Mouse (Mus musculus): ENCODE data around the gene Slc25a4. TPM values are rescaled to one million over a fixed set of nuclear protein-coding genes. Genes with fewer than 3 reads are reported as not detected.

Gene Slc25a4
- polyA plus RNA-seq, 1 experiment, result 541 TPM

DNA sequence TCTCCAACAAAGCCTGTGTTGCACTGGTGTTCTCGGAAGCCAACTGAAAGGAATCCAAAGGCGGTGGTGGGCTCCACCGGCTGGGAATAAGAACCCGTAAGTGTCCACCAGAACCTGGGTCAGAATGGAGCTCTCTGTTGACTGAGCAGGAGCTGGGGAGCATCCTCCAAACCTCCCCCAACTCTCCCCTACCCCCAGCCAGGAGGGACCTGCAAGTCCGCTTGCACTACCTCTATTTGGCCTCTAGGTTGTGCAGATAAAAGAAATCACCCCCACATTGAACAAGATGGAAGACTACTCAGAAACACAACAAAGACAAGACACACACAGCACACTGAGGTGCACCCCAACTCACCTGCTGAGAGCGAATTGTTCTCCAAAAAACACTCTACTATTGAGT lies 8.7 kb downstream of the Slc25a4 start:
- DNase-seq (ENCODE audit: low read depth), result peak; percentile 4
- TF ChIP-seq POLR2A (IDR thresholded peaks at IDR 0.05; ENCODE audit: borderline replicate concordance, extremely low read depth, insufficient read depth, insufficient read length, poor library complexity, severe bottlenecking), result no peak
- peak; percentile 30; the same call in 1 of the 2 replicates for TF ChIP-seq CTCF (IDR thresholded peaks at IDR 0.05; ENCODE audit: borderline replicate concordance, extremely low read depth, insufficient read depth, insufficient read length)

DNA sequence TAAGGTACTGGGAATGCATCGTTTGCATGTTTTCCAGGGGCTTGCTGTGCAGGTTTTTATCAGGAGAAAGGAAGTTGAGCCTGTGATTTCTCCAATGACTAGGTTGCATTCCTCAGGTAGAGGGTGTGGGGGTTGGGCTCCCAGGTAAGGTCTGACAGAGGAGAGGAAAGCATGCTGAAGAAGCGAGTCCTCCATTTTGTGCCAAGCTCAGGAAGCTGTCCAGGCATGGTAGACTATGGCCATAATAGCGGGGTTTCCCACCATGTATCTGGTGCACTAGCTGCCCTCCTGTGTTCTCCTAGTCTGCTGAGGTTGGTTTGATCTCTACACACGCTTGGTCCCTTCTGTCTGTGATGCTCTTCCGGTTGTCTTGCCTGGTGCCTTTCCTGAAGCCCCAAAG lies 13.4 kb downstream of the Slc25a4 start:
- DNase-seq (ENCODE audit: low read depth), result no peak
- no peak for TF ChIP-seq POLR2A (IDR thresholded peaks at IDR 0.05; ENCODE audit: borderline replicate concordance, extremely low read depth, insufficient read depth, insufficient read length, poor library complexity, severe bottlenecking)
- no peak for TF ChIP-seq CTCF (IDR thresholded peaks at IDR 0.05; ENCODE audit: borderline replicate concordance, extremely low read depth, insufficient read depth, insufficient read length)

DNA sequence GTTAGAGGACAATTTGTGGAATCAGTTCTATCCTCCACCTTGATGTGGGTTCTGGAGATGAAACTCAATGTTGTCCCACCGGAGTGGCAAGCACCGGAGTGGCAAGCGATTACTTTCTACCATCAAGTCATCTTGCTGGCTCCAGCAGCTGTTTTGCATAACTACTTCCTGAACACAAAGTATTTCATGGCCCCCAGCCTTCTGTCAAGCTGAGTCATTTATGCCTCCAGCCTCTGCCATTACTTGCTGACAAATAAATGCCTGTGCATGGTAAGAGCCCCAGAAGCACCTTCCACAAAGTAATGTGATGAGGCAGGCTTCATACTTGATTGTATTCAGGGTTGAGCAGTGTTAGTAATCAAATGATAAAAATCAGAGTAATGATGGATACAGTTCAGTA lies 14.2 kb downstream of the Slc25a4 start:
- TF ChIP-seq CTCF (IDR thresholded peaks at IDR 0.05; ENCODE audit: borderline replicate concordance, extremely low read depth, insufficient read depth, insufficient read length) (no peak), POLR2A (IDR thresholded peaks at IDR 0.05; ENCODE audit: borderline replicate concordance, extremely low read depth, insufficient read depth, insufficient read length, poor library complexity, severe bottlenecking) (no peak)
- no peak for DNase-seq (ENCODE audit: low read depth)

DNA sequence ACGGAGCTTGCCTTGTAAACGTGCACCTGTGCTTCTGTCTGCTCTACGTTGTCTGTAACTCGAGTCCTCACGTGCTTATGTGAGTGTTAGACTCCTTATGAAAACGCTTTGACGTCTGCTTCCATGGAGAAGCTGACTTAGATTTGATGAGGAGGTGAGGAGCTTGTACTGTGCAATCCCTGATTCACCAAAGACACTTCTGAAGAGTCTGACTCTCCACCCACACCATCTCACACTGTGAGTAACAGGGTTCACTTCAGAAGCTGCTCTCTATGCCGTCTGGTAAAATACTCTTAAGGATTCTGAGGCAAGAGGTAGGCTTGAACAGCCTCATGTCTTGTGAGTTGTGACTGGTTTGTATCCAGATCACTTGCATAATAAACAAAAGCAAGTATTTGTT lies 18.0 kb downstream of the Slc25a4 start:
- no peak for DNase-seq (ENCODE audit: low read depth)
- TF ChIP-seq CTCF (IDR thresholded peaks at IDR 0.05; ENCODE audit: borderline replicate concordance, extremely low read depth, insufficient read depth, insufficient read length) (no peak), POLR2A (IDR thresholded peaks at IDR 0.05; ENCODE audit: borderline replicate concordance, extremely low read depth, insufficient read depth, insufficient read length, poor library complexity, severe bottlenecking) (no peak)

DNA sequence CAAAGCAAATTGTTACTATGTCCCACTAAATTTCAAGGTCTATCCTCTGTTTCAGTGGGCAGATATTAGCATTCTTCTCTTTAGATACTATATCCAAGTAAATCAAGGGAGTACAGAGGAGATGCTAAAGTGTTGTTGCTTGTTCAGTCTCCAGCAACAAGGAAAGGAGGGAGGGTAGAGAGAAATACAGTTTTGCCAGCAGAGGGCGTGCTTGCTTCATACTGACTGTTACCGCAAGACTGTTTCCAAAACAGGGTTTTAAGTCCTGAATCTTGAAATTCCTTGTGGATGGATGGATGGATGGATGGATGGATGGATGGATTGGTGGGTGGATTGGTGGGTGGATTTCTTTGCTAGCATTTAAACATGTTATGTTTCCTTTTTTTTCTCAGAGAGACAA lies 25.7 kb downstream of the Slc25a4 start:
- peak; percentile 73; the same call in 1 of the 2 replicates for TF ChIP-seq CTCF (IDR thresholded peaks at IDR 0.05; ENCODE audit: borderline replicate concordance, extremely low read depth, insufficient read depth, insufficient read length)
- no peak for TF ChIP-seq POLR2A (IDR thresholded peaks at IDR 0.05; ENCODE audit: borderline replicate concordance, extremely low read depth, insufficient read depth, insufficient read length, poor library complexity, severe bottlenecking)

DNA sequence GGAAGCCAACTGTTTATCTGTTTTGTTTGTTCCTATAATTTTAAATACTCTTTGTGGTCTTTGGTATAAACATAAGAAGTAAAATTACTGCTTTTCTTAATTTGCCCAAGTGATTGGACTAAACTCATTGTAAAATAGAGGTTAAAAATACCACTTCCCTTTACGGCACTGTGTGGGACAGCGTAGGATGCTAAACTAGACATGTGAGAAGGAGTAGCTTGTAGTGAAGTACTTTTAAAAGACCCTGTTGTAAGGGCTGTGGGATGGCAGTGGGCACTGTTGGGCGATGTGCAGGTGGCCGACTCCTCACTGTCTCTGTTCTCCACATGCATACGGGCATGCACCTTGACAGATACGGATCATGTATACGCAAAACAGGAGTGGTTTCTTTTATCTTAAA lies 30.9 kb downstream of the Slc25a4 start:
- no peak for TF ChIP-seq CTCF (IDR thresholded peaks at IDR 0.05; ENCODE audit: borderline replicate concordance, extremely low read depth, insufficient read depth, insufficient read length)
- no peak for TF ChIP-seq POLR2A (IDR thresholded peaks at IDR 0.05; ENCODE audit: borderline replicate concordance, extremely low read depth, insufficient read depth, insufficient read length, poor library complexity, severe bottlenecking)
- no peak for DNase-seq (ENCODE audit: low read depth)

More for the DNA sequence above, 25.7 kb downstream of the Slc25a4 start:
- peak; percentile 86 for DNase-seq (ENCODE audit: low read depth)

DNA sequence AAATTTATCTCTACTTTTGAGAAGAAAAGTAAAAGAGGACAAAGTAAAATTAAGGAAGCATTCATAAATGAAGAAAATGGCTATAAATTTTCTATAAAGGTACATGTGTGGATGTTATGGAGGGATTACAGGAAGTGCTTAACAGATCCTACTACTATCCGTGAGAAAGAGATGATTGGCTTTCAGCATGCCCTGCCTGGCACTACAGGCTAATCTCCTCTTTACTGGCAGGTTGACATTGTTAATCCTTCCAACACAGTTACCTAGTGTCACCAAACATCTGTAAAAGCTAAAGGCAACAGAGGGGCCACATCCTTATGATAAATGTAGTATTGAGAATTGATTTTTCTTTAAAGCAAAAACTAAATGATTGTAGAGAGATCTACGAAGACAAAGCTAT lies 37.4 kb downstream of the Slc25a4 start:
- no peak for DNase-seq (ENCODE audit: low read depth)
- TF ChIP-seq POLR2A (IDR thresholded peaks at IDR 0.05; ENCODE audit: borderline replicate concordance, extremely low read depth, insufficient read depth, insufficient read length, poor library complexity, severe bottlenecking), result no peak
- TF ChIP-seq CTCF (IDR thresholded peaks at IDR 0.05; ENCODE audit: borderline replicate concordance, extremely low read depth, insufficient read depth, insufficient read length), result no peak

DNA sequence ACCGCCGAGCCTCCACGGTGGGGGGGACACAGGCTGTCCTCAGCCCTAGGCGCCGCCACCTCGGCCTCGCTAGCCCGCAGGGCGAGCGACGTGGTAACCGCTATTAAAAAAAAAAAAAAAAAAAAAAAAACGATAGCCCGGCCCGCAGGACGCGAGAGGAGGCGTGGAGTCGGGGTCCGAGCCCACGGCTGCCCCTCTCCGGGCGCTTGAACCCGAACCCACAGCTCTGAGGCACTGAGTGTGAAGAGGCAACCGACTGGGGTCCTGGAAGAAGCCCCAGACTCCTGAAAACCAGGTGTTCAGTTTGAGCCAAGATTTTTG lies 47.3 kb downstream of the Slc25a4 start:
- TF ChIP-seq CTCF (IDR thresholded peaks at IDR 0.05; ENCODE audit: borderline replicate concordance, extremely low read depth, insufficient read depth, insufficient read length) (no peak), POLR2A (IDR thresholded peaks at IDR 0.05; ENCODE audit: borderline replicate concordance, extremely low read depth, insufficient read depth, insufficient read length, poor library complexity, severe bottlenecking) (no peak)
- DNase-seq (ENCODE audit: low read depth), result no peak

DNA sequence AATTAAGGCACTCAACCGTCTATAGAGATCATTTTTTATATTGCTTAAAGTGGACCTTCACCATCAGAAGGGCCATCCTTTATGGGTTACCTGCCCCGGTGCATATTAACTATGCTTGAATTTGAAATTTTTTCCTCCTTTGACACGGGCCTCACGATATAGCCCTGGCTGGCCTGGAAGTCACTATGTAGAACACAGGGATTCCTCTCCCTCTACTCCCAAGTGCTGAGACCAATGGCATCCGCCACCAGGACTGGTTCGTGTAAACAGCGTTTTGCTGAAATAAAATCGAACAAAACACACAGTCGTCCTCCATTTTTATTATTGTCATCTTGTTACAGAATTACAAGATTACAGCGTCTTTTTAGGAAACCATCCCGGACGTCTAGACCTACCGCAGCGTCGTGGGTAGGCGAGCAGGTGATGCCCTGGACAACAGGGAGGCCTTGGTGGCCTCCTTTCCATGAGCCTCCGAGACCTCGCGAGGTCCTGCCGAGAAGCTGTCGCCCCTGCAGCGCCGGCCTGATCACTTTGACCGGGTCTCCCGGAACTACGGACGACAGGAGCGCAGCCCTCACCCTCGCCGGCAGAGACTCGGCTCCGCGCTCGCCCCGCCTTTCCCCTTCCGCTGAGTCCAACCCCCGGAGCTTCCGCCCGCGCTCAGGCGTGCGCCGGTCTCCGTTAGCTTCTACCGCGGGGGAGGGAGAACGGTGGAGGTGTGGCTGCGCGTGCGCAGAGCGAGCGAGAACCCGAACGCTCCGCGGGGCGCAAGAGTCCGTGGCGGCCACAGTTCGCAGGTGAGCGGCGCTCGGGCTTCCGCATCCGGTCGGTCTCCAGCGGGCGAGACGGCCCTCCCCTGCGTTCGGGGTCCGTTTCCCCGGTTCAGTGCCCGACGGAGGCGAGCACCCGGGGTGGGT lies 47.9 kb downstream of the Slc25a4 start:
- DNase-seq (ENCODE audit: low read depth), result peak; percentile 98
- TF ChIP-seq CTCF (IDR thresholded peaks at IDR 0.05; ENCODE audit: borderline replicate concordance, extremely low read depth, insufficient read depth, insufficient read length), result no peak
- peak; percentile 96 for TF ChIP-seq POLR2A (IDR thresholded peaks at IDR 0.05; ENCODE audit: borderline replicate concordance, extremely low read depth, insufficient read depth, insufficient read length, poor library complexity, severe bottlenecking)

Other genes starting within 250 kb of the Slc25a4 start
- gene 1700029J07Rik, start 236.0 kb downstream of the Slc25a4 start, polyA plus RNA-seq (2012; rRNA removed), result 3.9 and 4.3 TPM in 2 replicates
- 36.9 and 38.3 TPM in 2 replicates for gene Ufsp2, start 235.8 kb downstream of the Slc25a4 start, polyA plus RNA-seq (2012; rRNA removed)
- gene Lrp2bp, start 212.0 kb downstream of the Slc25a4 start, polyA plus RNA-seq (2012; rRNA removed), result 0.16 and 0.29 TPM in 2 replicates
- gene Ankrd37, start 205.6 kb downstream of the Slc25a4 start, polyA plus RNA-seq (2012; rRNA removed), result 18.3 and 19.8 TPM in 2 replicates
- gene Cfap97, start 59.5 kb downstream of the Slc25a4 start, polyA plus RNA-seq (2012; rRNA removed), result 11.0 and 14.7 TPM in 2 replicates
- gene Snx25, start 59.1 kb downstream of the Slc25a4 start, polyA plus RNA-seq (2012; rRNA removed), result 12.0 and 16.5 TPM in 2 replicates
- gene Helt, start 83.4 kb upstream of the Slc25a4 start, polyA plus RNA-seq (2012; rRNA removed), result 3.7 and 7.2 TPM in 2 replicates